Mouse (Mus musculus) cerebellum, adult (tissue): ENCODE data around the gene Ublcp1.

Source experiments
- ATAC-seq: cut with Nextera tagmentation; 2 replicates; pipeline ENCODE4 v1.9.2; 2017; ENCODE audit warnings: mild to moderate bottlenecking, moderate library complexity, mixed read lengths; ENCODE audit not compliant: insufficient number of reproducible peaks, low FRiP score, low TSS enrichment

The Ublcp1 gene

GRCm38 (mm10) chr11:44423261-44423660, 47.0 kb downstream of the Ublcp1 start:
- no peak for ATAC-seq

DNA sequence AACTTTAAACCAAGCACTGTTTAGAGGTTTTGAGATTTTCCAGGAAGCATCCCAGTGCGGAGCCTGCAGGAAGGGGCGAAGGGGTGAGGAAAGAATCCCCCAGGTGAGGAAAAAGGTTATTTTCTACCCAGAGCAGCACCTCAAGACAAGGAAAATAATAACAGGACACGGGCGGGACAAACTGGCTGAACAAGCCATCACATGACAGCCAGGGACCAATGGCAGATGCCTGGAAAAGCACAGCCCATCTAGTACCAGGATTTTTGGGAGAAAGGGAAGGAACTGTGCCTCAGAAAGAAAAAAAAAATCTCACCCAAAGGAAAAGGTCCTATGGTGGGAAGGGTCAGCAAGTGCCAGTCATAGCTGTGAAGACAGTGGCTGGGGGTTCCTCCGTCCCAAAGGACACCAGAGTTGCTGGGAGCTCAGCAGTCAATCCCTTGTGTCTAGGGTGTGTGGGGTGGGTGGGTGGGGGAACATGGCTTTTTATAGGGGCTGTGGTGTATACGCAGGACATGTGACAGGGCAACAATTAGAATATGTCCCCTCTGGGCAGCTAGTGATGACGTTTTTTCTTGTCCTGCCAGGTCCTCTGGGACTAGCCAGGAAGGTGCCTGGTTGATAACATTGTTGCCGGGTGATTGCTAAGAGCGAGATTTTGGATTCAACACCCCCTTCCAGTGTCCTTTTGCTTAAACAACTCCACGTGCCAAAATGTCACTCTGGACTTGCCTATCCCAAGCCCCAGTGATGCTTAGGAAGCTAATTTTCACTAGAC, 47.8 kb downstream of the Ublcp1 start:
- ATAC-seq, result no peak

GRCm38 (mm10) chr11:44417403-44417802, 52.9 kb downstream of the Ublcp1 start:
- ATAC-seq, result no peak

DNA sequence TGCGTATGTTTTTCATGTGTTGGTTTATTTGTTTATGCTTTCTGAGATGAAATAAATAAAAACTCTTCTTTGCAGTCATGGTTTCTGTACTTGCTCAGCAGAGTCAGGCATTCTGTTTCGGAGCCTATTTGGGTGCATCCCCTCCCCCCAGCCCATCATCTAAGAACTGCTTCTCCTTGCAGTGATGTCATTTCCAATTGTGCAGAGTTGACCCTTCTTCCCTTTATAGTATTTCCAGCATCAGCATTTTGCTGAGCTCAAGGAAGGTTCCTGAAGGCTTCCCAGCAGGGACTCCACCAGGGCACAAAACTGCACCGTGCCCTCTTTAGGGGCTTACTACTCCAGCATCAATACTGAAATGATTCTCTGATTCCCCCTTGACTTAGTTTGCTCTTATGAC, 55.7 kb downstream of the Ublcp1 start:
- ATAC-seq, result no peak

GRCm38 (mm10) chr11:44413371-44413770, 56.9 kb downstream of the Ublcp1 start:
- no peak for ATAC-seq

GRCm38 (mm10) chr11:44412276-44412675, 58.0 kb downstream of the Ublcp1 start:
- ATAC-seq, result no peak

GRCm38 (mm10) chr11:44410413-44410812, 59.9 kb downstream of the Ublcp1 start:
- no peak for ATAC-seq

DNA sequence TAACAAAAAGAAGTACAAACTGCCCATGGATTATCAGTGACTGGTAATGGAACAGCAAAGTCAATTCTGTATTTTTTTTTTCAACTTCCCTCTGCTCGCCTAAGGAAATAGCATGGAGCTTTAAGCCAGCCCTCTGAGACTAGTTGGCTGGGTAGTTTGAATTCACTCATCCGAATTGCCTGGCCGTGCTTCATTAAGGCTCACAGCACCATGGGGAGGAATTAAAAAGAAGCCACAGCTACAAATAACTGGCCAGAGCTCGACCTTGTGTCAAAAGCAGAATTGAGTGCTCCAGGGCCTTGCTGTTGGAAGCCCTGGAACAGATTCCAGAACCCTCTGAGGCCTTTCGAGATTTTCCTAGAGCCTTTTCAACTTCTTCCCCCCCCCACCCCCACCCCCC, 61.7 kb downstream of the Ublcp1 start:
- ATAC-seq, result no peak

DNA sequence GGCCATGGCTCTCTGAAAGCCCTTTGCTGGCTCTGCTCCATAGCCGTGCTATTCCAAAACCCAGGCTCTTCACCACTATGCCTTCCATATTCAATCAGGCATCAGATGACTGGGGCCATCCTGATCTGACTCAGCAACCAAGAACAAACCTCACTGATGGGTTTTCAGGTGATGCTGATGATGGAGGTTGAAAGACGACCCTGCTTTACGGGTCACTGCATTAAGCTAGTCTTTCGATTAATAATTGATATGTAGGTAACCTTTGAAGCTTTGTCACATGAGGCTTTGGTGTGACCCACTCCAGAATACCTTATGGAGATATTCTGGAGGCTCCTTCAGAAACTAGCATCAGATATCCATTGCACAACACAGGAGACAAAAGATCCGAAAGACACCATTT, 63.8 kb downstream of the Ublcp1 start:
- ATAC-seq, result no peak

- ATAC-seq, result no peak
Measured at GRCm38 (mm10) chr11:44405961-44406360, 64.3 kb downstream of the Ublcp1 start.

GRCm38 (mm10) chr11:44405113-44405512, 65.2 kb downstream of the Ublcp1 start:
- ATAC-seq, result no peak
